Mouse (Mus musculus): ENCODE measurements at regions not wholly inside any gene's neighbourhood (a gene's known extent, or its start where the extent isn't known, plus 50 kb on each side); places are given as distances from the start of the nearest gene placed in this dataset.

- TF ChIP-seq CTCF (conservative IDR thresholded peaks at IDR 0.05; ENCODE audit: insufficient read depth, insufficient read length, low read depth, low read length) (no peak), POLR2A (IDR thresholded peaks at IDR 0.05; ENCODE audit: low read depth, low read length) (no peak)
These were observed 61.9 kb downstream of the Pdcl3 start for GRCm38 (mm10) chr1:39047316-39047715.
